Mouse (Mus musculus) R1 (cell line): ENCODE data around the gene Cox8b.
"Not testable (repeated sequence)": the region's sequence is repeated elsewhere in the genome, so short reads cannot be mapped to it uniquely, and the experiment has no call there.

ENCODE experiments used
- DNase-seq: peaks from one replicate; pipeline ENCODE4 v3.0.0-alpha.2; 2018; ENCODE audit warnings: low read depth, low spot score

The Cox8b gene

GRCm38 (mm10) chr7:140914031-140914690 is 13.9 kb upstream of the Cox8b start:
- no peak for DNase-seq

DNA sequence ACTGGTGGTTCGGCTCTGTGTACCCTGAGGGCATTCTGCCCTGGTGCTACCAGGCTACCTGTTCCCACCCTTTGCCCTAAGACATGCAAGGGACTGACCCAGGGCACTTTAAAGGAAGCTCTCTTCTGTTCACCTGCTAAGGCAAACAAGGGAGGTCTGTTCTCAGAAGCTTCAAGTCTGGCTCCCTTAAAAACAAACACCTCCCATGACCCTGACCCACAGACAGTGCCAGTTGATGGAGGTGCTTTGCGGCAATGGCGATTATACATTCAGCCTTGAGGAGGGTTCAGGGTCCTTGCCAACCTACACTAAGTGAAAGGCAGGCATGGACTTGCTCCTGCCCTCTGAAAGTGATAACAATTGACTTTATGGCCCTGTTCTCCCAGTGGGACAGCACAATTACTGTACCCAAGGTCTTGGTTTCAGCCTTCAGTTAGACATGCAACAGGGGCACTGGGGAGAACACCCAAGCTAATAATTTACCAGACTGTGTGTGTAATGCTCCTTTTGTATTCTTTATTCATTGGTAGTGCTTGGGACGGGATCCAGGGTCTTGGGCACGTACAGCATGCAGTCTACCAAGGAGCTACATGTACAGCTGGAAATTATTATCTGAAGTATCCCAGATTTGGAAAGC is 12.7 kb upstream of the Cox8b start:
- no peak for DNase-seq

GRCm38 (mm10) chr7:140912293-140912692 is 12.0 kb upstream of the Cox8b start:
- DNase-seq = no peak

DNA sequence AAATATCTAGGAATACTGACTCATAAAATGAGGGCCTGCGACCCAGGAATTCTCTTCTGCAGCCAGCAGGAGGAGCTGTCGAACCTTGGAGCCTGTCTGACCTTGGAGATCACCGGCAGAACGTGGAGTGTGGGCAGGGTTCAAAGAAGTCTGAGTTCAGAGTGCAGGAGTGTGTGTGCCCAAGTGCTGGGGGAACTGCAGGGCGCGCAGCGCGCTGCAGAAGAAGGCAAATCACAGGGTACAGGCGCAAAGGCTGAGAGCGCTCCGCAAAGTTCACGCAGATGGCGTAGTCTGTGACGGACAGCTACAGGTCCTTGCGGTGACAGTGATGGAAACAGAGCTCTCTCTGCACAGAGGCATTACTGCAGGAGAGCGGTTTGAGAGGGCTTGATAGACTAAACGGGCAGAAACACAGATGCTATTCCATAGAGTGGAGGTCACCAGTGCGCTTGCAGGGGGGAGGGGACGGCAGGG is 8.4 kb upstream of the Cox8b start:
- DNase-seq = peak; percentile 97

DNA sequence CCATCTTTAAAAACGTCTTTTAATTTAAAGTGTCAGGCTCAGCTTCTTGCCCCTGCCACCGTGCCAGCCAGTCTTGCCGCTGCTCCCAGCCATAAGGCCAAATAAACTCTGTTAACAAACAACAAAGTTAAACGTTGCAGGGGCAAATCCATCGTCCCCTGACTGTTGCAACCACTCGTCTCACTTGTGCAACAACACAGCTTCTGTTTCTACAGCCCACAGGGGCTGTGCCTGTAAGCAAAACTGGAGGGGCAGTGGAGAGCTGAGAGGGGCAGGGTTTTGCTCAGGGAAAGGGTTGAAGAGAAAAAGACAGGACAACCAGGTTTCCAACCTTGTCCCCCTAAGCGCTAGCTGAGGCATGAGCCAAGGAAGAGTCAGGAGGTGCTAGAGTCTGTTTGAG is 7.9 kb upstream of the Cox8b start:
- no peak for DNase-seq

- no peak for DNase-seq
These were observed 7.5 kb upstream of the Cox8b start for GRCm38 (mm10) chr7:140907697-140908096.

GRCm38 (mm10) chr7:140907131-140907530 is 6.9 kb upstream of the Cox8b start:
- no peak for DNase-seq

DNA sequence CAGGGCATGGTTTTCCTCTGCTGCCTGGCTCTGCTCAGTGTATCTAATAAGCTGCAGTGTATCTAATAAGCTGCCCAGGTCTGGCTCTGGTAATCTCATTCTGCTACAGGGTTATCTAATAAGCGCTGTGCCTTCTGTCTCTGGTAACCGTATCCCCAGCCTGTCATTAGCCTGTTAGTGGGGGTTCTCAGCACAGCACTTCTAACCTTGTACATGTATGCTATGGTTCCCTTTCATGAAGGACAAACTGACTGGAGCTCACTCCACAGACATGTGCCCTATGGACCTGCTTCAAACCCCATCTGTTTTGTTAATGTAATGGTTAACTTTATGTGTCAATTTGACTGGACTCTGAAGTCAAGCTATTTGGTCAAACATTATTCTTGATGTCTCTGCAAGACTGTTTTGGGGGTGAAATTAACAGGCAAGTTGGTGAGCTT is 5.4 kb upstream of the Cox8b start:
- DNase-seq = no peak

DNA sequence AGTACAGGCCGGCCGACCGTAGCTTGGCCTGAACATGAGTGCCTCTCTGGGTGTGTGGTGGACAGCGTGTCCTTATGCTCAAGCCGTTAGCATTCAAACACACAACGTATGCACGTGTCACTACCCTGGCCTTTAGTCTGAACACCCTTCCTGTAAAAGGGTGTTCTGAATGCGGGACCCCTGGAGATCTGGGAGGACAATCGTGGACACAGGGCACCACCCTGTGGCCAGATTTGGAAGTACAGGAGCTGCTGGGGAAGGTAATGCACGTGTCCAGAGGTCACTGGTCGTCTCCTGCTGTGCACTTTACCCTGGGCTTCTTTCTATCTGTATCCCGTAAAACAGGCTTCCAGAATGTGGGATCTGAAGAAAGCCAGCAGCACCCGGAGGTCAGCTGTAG is 3.0 kb upstream of the Cox8b start:
- DNase-seq = peak; percentile 85

DNA sequence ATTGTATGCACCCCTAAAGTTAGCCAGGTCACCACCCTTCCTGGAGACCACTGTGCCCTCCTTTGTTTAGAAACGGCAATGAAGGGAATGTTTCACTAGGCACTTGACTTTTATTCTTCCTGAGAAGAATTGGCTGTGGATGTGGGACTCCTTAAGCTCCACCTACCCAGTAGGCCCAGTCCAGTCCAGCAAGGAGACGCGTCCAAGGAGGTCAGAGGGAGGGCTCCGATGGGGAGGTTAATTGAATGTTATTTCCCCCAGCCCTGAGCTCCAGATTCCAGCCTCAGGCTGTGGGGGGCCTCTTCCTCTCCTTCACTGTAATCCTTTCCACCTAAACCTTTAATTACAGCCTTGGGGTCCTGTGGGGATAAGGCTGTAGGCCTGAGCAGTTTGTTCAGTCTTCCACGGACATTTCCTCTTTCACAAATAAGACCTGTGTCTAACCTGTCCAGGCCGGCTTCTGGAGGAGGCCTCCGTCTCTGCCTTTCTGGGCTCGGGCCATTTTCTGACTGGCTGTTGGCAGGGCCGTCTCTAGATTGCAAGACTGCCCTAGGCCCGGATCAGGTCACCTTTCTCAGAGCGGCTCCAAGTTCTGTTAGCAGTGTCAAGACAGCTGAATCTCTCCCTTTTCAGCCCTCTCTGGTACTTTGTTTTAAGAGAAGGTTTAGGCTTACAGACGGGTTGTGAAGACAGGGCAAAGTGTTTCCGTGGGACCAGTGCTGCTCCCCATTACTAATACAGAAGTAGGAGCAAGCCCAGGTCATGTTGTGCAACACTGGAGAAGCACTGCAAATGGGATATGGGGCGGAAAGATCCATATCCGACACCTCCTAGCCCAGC is 2.0 kb upstream of the Cox8b start:
- no peak for DNase-seq

DNA sequence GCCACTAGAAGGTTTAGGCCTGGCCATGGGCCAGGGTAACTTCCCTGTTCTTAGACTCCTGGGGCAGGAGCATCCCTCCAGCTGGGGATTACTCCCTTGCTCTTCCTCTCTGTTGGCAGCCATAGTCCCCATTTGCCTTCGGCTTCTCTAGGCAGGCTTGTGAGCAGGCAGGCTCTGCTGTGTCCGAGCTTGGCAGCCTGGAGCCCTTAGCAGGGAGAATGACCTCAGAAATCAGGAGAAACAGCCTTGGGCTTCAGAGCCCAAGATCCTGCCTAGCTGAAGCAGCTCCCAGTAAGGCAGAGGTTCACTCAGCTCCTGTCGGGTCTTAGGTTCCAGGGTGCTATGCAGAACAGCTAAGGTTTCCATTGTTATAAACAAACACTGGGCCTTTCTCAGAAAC is 1.1 kb downstream of the Cox8b start:
- no peak for DNase-seq

GRCm38 (mm10) chr7:140897863-140898262 is 2.4 kb downstream of the Cox8b start:
- no peak for DNase-seq

GRCm38 (mm10) chr7:140894611-140895010 is 5.6 kb downstream of the Cox8b start:
- DNase-seq = no peak

DNA sequence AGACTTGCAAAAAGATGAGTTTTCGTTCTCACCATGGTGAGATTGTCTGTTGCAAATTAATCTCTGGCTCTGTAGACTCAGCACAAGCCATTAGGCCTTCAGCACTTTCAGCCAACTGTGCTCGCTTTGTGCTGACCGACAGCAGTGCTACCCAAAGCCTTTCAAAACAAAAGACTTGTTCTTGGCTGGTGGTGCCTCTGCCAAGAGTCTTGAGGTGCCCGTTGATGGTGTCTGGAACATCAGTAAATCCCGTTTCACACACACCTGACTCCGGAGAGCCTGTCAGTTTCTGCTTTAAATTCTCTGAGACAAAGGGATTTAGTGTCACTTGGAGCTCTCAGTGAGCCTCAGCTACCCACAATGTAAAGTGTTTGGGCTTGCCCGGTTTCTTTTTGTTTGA is 6.2 kb downstream of the Cox8b start:
- DNase-seq = no peak

GRCm38 (mm10) chr7:140890636-140891035 is 9.6 kb downstream of the Cox8b start:
- DNase-seq = not testable (repeated sequence)

GRCm38 (mm10) chr7:140882469-140882803 is 17.8 kb downstream of the Cox8b start:
- DNase-seq = no peak

GRCm38 (mm10) chr7:140881696-140882468 is 18.4 kb downstream of the Cox8b start, which contains the start of the genes Psmd13 and Sirt3:
Psmd13 (plus strand) TSS chr7:140881968.
Sirt3 (minus strand) TSS chr7:140882309.
- peak; percentile 97 for DNase-seq

- peak; percentile 63 for DNase-seq
These were observed 19.3 kb downstream of the Cox8b start for GRCm38 (mm10) chr7:140880865-140881515.

- DNase-seq = no peak
These were observed 19.8 kb downstream of the Cox8b start for GRCm38 (mm10) chr7:140880419-140880818.

GRCm38 (mm10) chr7:140879355-140879754 is 20.9 kb downstream of the Cox8b start:
- no peak for DNase-seq

- DNase-seq = no peak
These were observed 22.9 kb downstream of the Cox8b start for GRCm38 (mm10) chr7:140877364-140877763.
